Mouse (Mus musculus) ovary, adult 10 weeks (tissue): ENCODE data around the gene Krt87. TPM values are rescaled to one million over a fixed set of nuclear protein-coding genes. Genes with fewer than 3 reads are reported as not detected.

ENCODE experiments used
- polyA plus RNA-seq: library from polyadenylated mRNA; stranded (reverse); fragments of 350-450 nt; fragmentation: Illumina TruSeq; extraction: RNeasy Lipid Tissue Mini Kit (QIAGEN cat#74804); gene quantifications from one replicate; pipeline ENCODE4 v1.2.3, GENCODE M21; 2014

Gene Krt87
- not detected for polyA plus RNA-seq

DNA sequence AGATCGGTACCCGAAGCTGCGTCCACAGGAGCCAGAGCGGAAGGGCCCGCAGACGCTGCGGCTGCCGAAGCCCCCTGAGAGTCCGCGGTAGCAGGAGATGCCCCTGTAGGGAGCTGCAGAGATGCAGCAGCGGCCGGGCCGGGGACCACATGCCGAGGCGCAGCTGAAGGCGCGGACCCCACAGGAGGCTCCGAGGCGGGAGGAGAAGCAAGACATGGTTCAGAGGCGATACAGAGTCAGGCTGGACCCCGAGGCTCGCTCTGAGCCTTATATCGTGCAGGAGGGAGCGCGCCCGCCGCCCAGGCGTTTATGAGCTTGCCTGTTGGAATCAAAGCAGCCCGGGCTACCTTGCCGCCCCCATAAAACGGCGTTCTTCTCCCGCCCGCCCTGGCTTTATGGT lies at the start of gene Krt87:
Gene Krt87 (minus strand): TSS at position 250 of the 400 bp plus-strand sequence.

DNA sequence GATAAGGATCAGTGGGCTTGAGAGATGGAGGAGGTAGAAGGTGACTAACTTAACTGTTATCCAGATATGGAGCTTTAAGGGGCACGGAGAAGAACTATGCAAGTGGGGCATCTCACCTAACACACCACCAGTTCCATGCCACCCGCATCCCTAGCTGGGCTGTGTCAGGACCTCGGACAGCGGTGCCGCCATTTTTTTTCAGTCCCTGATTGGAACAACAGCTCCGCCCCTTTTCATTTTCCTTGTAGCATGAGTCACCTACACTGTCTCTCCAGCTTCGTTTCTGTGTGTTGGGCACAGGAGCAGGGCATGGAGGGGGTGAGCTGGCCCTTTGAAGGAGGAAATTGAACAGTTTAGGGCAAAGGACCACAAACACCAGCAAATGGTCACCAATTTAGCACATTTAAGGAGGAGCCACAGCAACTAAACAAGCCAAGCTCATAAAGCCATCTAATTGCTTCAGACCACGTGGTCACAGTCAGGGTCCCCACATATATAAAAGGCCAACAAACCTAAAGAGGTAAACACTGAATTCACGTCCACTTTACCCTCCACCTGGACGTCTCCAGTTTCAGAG lies 34.4 kb upstream of the Krt87 start, which contains the start of gene Krt86:
Gene Krt86 (plus strand): TSS at position 527 of the 577 bp plus-strand sequence.

DNA sequence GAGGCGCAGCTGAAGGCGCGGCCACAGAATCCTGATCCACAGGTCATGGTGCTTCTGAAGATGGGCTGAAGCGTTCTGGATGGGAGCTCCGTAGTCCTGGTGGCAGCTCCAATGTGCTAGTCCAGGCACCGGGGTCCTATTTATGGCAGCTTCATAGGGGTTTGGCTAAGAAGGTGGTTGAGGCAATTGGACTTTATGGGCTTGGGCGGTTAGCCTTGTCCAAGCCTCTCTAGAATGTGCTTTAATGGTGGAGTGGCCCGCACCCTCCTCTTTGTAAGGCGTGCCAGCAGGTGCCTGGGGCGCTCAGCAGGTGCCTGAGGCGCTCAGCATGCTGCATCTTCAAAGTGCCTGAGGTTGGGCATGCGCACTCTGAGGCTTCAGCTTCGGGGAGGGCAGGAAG lies 25.0 kb upstream of the Krt87 start, which contains the start of gene Krt81:
Gene Krt81 (minus strand): TSS at position 101 of the 400 bp plus-strand sequence.

DNA sequence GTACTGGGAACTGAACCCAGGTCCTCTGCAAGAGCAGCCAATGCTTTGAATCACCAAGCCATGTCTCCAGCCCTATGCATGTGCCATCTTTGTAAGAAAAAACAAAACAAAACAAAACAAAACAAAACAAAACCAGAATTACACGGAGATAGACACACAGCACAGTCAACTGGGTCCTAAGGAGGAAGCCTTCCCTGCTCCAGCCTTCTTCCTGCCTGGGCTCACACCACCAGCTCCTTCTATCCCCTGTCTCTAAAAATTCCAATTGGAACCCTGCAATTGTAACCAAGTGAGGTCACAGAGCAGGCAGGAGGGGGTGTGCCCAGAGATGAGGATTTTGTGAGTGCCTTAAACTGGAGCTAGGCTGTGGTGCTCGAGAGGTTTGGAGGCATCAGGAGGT lies 8.8 kb upstream of the Krt87 start, which contains the start of gene Krt88:
Gene Krt88 (plus strand): TSS at position 301 of the 400 bp plus-strand sequence.

DNA sequence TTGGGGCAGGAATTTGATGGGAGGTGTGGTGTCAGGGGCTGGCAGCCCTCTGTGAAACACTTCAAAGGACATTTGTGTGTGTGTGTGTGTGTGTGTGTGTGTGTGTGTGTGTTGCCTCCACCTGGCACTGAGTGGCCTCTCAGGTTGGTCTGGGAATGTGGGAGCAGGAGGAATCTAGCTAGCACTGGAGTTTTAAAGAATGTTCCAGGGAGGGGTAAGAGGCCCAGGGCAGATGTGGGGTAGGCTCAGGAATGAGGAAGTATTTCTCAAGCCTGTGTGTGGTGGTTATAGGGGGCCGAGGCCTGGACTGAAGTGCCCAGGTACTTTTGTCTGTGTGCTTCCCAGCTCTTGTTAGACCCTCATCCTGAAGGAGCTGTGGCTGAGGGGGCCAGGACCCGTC lies 27.8 kb downstream of the Krt87 start, which contains the start of gene Krt7:
Gene Krt7 (plus strand): TSS at position 269 of the 400 bp plus-strand sequence.

Other genes with a start within 250 kb of the Krt87 start
- gene Grasp, start 214.6 kb downstream of the Krt87 start, polyA plus RNA-seq, result 0.60 TPM
- gene Nr4a1, start 184.5 kb downstream of the Krt87 start, polyA plus RNA-seq, result 2.3 TPM
- not detected for gene Atg101, start 154.5 kb downstream of the Krt87 start, polyA plus RNA-seq
- gene 6030408B16Rik, start 145.6 kb downstream of the Krt87 start, polyA plus RNA-seq, result 1.1 TPM
- 0.31 TPM for gene Krt80, start 68.6 kb downstream of the Krt87 start, polyA plus RNA-seq
- gene Krt7, start 27.8 kb downstream of the Krt87 start, polyA plus RNA-seq, result 1.5 TPM
- gene Krt88, start 8.9 kb upstream of the Krt87 start, polyA plus RNA-seq, result not detected
- gene Krt81, start 24.9 kb upstream of the Krt87 start, polyA plus RNA-seq, result not detected
- gene Krt86, start 34.7 kb upstream of the Krt87 start, polyA plus RNA-seq, result not detected
- not detected for gene Krt83, start 52.7 kb upstream of the Krt87 start, polyA plus RNA-seq
- gene Gm49425, start 78.5 kb upstream of the Krt87 start, polyA plus RNA-seq, result not detected
- gene Krt84, start 94.0 kb upstream of the Krt87 start, polyA plus RNA-seq, result 1.2 TPM
- gene Krt82, start 111.9 kb upstream of the Krt87 start, polyA plus RNA-seq, result not detected
- not detected for gene Krt90, start 124.1 kb upstream of the Krt87 start, polyA plus RNA-seq
- gene Krt75, start 135.1 kb upstream of the Krt87 start, polyA plus RNA-seq, result not detected
- not detected for gene Gm5414, start 189.4 kb upstream of the Krt87 start, polyA plus RNA-seq
- gene Gm5478, start 208.6 kb upstream of the Krt87 start, polyA plus RNA-seq, result not detected
- gene Krt6b, start 241.5 kb upstream of the Krt87 start, polyA plus RNA-seq, result not detected